Mouse (Mus musculus) lung, adult 2 months (tissue): ENCODE data around the gene Gm21954. TPM values are rescaled to one million over a fixed set of nuclear protein-coding genes. Genes with fewer than 3 reads are reported as not detected.
A peak's percentile ranks its signal among the peaks of the same experiment; 100 is the strongest.

ENCODE experiments used
- DNase-seq: peaks from one replicate; pipeline ENCODE4 v3.0.0; 2022
- H3K4me1 ChIP-seq: fragments of 200-500 bp; 2 replicates; pipeline ENCODE4 v1.6.1; 2011; ENCODE audit warnings: low read length; ENCODE audit not compliant: control insufficient read depth, insufficient read depth
- H3K4me3 ChIP-seq: fragments of 200-500 bp; replicated peaks from 2 replicates; pipeline ENCODE3; 2011; ENCODE audit warnings: low read depth, mild to moderate bottlenecking, control low read depth, low read length; ENCODE audit errors: extremely low read depth
- CTCF ChIP-seq: fragments of 200-500 bp; IDR thresholded peaks from 2 replicates; pipeline ENCODE4 v1.5.1; 2011; ENCODE audit warnings: mild to moderate bottlenecking, low read length, control low read depth; ENCODE audit not compliant: insufficient read depth
- POLR2A ChIP-seq: fragments of 200-500 bp; IDR thresholded peaks from 2 replicates; pipeline ENCODE4 v1.6.1; 2011; ENCODE audit warnings: low read depth, mild to moderate bottlenecking, control low read depth, low read length, borderline replicate concordance; ENCODE audit errors: extremely low read depth
- WGBS: fragments of 180-500 bp; shearing (Covaris S2); methylation state at CpG from one replicate; pipeline ENCODE4 v1.1.7; 2018; 5-methylcytosine and 5-hydroxymethylcytosine counted together
- polyA plus RNA-seq: library from polyadenylated mRNA; depleted of rRNA; stranded (reverse); fragments of >200 nt; gene quantifications from 2 replicates; pipeline ENCODE4 v1.2.3, GENCODE M21; 2012

Gene Gm21954
- polyA plus RNA-seq, 1 experiment: not detected

GRCm38 (mm10) chr3:55495231-55495630 is 23.2 kb upstream of the Gm21954 start:
- Histone ChIP-seq H3K4me1 (no peaks in the 10 kb centered on the region), H3K4me3 (no peak overlapping the region)
- no peak for DNase-seq
- WGBS: 83% methylated on average over 7 of the region's 7 CpGs
- TF ChIP-seq CTCF: no peak
- no peak for TF ChIP-seq POLR2A

DNA sequence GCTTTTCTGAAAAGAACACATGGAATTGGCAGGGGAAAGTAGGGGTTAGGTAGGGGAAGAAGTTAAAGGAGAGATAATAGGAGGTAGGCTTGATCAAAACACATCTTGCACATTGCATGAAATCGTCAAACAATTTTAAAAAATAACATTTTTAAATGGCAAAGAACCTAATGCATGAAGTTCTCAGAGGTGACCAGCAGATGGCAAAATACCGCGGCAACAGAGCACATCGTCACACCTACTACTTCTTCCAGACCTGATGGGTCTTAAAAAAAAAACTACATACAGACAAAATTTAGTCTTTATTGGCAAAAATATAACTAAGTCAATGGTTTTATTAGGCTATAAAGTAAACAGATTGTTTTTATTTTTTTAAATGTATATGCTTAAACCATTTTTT is 22.3 kb upstream of the Gm21954 start:
- no peak overlapping the region for H3K4me3 ChIP-seq
- no peak for DNase-seq
- no peaks in the 10 kb centered on the region for H3K4me1 ChIP-seq
- 39% methylated on average over 4 of the region's 4 CpGs for WGBS
- TF ChIP-seq CTCF (peak; percentile 21; the same call in 1 of the 2 replicates), POLR2A (no peak)

DNA sequence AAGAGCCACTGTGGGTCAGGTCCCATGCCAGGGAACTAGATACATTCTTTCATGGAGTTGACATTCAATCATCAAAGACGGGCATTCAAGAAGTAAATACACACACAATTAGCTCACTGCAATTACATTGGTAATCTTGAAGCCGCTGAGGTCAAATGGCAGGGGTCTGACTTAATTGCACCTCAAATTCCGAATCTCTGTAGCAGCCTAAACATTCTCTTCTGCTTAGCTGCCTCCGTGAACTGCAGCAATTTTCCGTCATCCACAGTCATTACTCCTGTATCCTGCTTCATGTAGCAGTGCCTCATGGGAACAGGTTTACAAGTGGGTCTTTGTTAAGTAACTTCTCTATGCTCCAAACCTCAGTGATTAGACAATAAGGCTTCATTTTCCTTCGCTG is 20.0 kb upstream of the Gm21954 start:
- WGBS: 60% methylated on average over 6 of the region's 6 CpGs
- Histone ChIP-seq H3K4me1 (no peaks in the 10 kb centered on the region), H3K4me3 (no peak overlapping the region)
- no peak for DNase-seq
- no peak for TF ChIP-seq POLR2A
- TF ChIP-seq CTCF: no peak

GRCm38 (mm10) chr3:55489231-55489990 is 17.4 kb upstream of the Gm21954 start:
- TF ChIP-seq POLR2A (no peak), CTCF (no peak)
- 64% methylated on average over 12 of the region's 12 CpGs for WGBS
- no peak for DNase-seq
- no peaks in the 10 kb centered on the region for H3K4me1 ChIP-seq
- no peak overlapping the region for H3K4me3 ChIP-seq

GRCm38 (mm10) chr3:55483328-55483727 is 11.3 kb upstream of the Gm21954 start:
- no peak for DNase-seq
- Histone ChIP-seq H3K4me3 (no peak overlapping the region), H3K4me1 (no peaks in the 10 kb centered on the region)
- WGBS: 61% methylated on average over 4 of the region's 4 CpGs
- TF ChIP-seq POLR2A (no peak), CTCF (no peak)

DNA sequence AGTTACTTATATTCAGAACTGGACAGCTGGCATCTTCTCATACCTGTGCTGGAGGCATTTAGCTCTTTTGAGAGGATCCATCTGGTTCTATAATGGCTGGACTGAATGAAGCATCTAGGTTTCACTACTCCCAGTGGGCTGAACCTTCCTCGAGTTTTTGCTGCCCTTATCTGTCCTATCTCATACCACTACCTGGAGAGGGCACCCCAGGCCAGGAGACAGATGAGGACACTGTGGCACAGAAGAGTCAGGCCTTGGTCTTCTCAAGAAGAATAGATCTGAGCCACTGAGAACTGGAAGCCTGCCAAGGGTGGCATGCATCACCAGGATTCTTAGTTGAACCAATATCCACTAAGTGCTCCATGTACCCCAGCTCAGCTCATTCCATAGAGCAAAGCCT is 9.1 kb upstream of the Gm21954 start:
- DNase-seq: no peak
- no peak for TF ChIP-seq POLR2A
- WGBS: 50% methylated on average over 1 of the region's 1 CpGs
- H3K4me3 ChIP-seq: no peak overlapping the region
- no peaks in the 10 kb centered on the region for H3K4me1 ChIP-seq

DNA sequence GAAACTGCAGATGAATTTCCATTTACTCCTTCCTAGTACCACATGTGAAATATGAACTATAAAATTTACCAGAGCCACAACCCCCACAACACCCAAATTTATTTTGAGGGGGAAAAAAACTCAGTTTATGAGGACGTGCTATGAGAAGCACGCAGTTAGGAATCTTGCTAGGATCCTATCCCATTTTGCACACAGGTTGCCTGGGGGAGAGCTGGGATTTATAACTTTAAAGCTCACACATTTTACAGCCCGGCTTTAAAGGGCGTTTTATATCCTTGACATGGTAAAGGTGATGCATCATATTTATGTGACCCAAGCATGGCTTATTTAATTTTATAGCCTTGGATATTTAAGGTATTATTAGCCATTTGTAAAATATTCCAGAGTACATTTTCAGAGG is 7.3 kb upstream of the Gm21954 start:
- no peak for DNase-seq
- TF ChIP-seq POLR2A (no peak), CTCF (no peak)
- Histone ChIP-seq H3K4me3 (no peak overlapping the region), H3K4me1 (no peaks in the 10 kb centered on the region)
- WGBS: 87% methylated on average over 4 of the region's 4 CpGs

- WGBS: 81% methylated on average over 7 of the region's 7 CpGs
- no peak overlapping the region for H3K4me3 ChIP-seq
- no peak for DNase-seq
- H3K4me1 ChIP-seq: no peaks in the 10 kb centered on the region
- TF ChIP-seq POLR2A (no peak), CTCF (no peak)
These were observed 4.7 kb upstream of the Gm21954 start for GRCm38 (mm10) chr3:55476694-55477093.

GRCm38 (mm10) chr3:55473146-55473545 is 1.1 kb upstream of the Gm21954 start:
- H3K4me1 ChIP-seq: no peaks in the 10 kb centered on the region
- 70% methylated on average over 6 of the region's 6 CpGs for WGBS
- TF ChIP-seq CTCF (no peak), POLR2A (no peak)
- H3K4me3 ChIP-seq: no peak overlapping the region
- DNase-seq: no peak

DNA sequence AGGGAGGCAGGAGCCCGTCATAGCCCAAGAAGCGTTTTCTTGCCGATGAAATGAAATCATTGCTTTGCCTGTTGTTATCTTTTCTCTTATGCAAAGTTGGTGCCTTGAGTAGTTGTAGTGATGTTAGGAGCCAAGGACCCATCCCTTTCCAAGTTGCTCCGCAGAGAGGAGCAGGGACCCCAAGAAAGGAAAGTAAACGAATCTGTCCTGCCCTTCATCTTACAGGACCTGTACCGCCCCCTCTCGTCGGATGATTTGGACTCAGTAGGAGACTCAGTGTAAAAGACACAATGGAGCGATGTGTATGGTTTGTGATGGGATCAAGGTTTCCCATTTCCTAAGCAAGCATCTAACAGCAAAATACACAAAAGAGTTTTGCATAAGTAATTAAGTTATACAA is 5.7 kb downstream of the Gm21954 start:
- no peak for DNase-seq
- 76% methylated on average over 9 of the region's 9 CpGs for WGBS
- TF ChIP-seq CTCF (no peak), POLR2A (no peak)
- Histone ChIP-seq H3K4me3 (no peak overlapping the region), H3K4me1 (peaks cover 2% of the 10 kb centered on the region; the same call in 1 of the 2 replicates)

- peaks cover 2% of the 10 kb centered on the region; the same call in 1 of the 2 replicates for H3K4me1 ChIP-seq
- no peak overlapping the region for H3K4me3 ChIP-seq
- DNase-seq: no peak
- 77% methylated on average over 8 of the region's 8 CpGs for WGBS
- TF ChIP-seq POLR2A: no peak
- no peak for TF ChIP-seq CTCF
These were observed 6.2 kb downstream of the Gm21954 start for GRCm38 (mm10) chr3:55465785-55466184.
